Mouse (Mus musculus): ENCODE measurements around the gene 2610042L04Rik. TPM values are rescaled to one million over a fixed set of nuclear protein-coding genes. Genes with fewer than 3 reads are reported as not detected.
"Not testable (repeated sequence)": the region's sequence is repeated elsewhere in the genome, so short reads cannot be mapped to it uniquely, and the experiment has no call there.

2610042L04Rik gene
- polyA plus RNA-seq, 1 experiment from 2014 or later: 7.9 TPM

GRCm38 (mm10) chr14:4398624-4399023 lies 64.1 kb downstream of the 2610042L04Rik start:
- H3K36me3 ChIP-seq (ENCODE audit: control insufficient read depth, insufficient read depth, low read length); H3K4me3 ChIP-seq (ENCODE audit: low read length); H3K4me2 ChIP-seq (ENCODE audit: low read length); H3K27me3 ChIP-seq (replicated peaks; ENCODE audit: control insufficient read depth, insufficient read depth, low read length); H3K27ac ChIP-seq (ENCODE audit: low read depth, low read length); H3K9ac ChIP-seq (ENCODE audit: low read depth, low read length); H3K4me1 ChIP-seq (ENCODE audit: control insufficient read depth, insufficient read depth, low read depth, low read length); H3K9me3 ChIP-seq (ENCODE audit: control insufficient read depth, low read length); ATAC-seq: not testable (repeated sequence)

- not testable (repeated sequence) for H3K4me1 ChIP-seq (ENCODE audit: control insufficient read depth, insufficient read depth, low read depth, low read length); H3K27ac ChIP-seq (ENCODE audit: low read depth, low read length); H3K9me3 ChIP-seq (ENCODE audit: control insufficient read depth, low read length); H3K27me3 ChIP-seq (replicated peaks; ENCODE audit: control insufficient read depth, insufficient read depth, low read length); H3K4me3 ChIP-seq (ENCODE audit: low read length); H3K4me2 ChIP-seq (ENCODE audit: low read length); ATAC-seq; H3K36me3 ChIP-seq (ENCODE audit: control insufficient read depth, insufficient read depth, low read length); H3K9ac ChIP-seq (ENCODE audit: low read depth, low read length)
- WGBS: 92% methylated on average over 5 of the region's 5 CpGs
Observed at GRCm38 (mm10) chr14:4400115-4400789, 65.7 kb downstream of the 2610042L04Rik start.

GRCm38 (mm10) chr14:4401245-4401644 lies 66.7 kb downstream of the 2610042L04Rik start:
- not testable (repeated sequence) for H3K36me3 ChIP-seq (ENCODE audit: control insufficient read depth, insufficient read depth, low read length); H3K27ac ChIP-seq (ENCODE audit: low read depth, low read length); H3K4me1 ChIP-seq (ENCODE audit: control insufficient read depth, insufficient read depth, low read depth, low read length); H3K9ac ChIP-seq (ENCODE audit: low read depth, low read length); H3K4me2 ChIP-seq (ENCODE audit: low read length); H3K4me3 ChIP-seq (ENCODE audit: low read length); H3K27me3 ChIP-seq (replicated peaks; ENCODE audit: control insufficient read depth, insufficient read depth, low read length); H3K9me3 ChIP-seq (ENCODE audit: control insufficient read depth, low read length); ATAC-seq
- 76% methylated on average over 4 of the region's 5 CpGs for WGBS

GRCm38 (mm10) chr14:4403840-4404239 lies 69.3 kb downstream of the 2610042L04Rik start:
- H3K4me2 ChIP-seq (ENCODE audit: low read length); H3K9ac ChIP-seq (ENCODE audit: low read depth, low read length); ATAC-seq; H3K27me3 ChIP-seq (replicated peaks; ENCODE audit: control insufficient read depth, insufficient read depth, low read length); H3K4me3 ChIP-seq (ENCODE audit: low read length); H3K27ac ChIP-seq (ENCODE audit: low read depth, low read length); H3K9me3 ChIP-seq (ENCODE audit: control insufficient read depth, low read length); H3K36me3 ChIP-seq (ENCODE audit: control insufficient read depth, insufficient read depth, low read length); H3K4me1 ChIP-seq (ENCODE audit: control insufficient read depth, insufficient read depth, low read depth, low read length): not testable (repeated sequence)

Other genes with a start within 250 kb of the 2610042L04Rik start
- gene Gm8108, start 224.2 kb upstream of the 2610042L04Rik start, polyA plus RNA-seq (2015; fragmentation: Nextera tagmentation; extraction: Ambion mirVana): 4.3 and 6.0 TPM in 2 replicates
- not detected in 2 replicates for gene Gm3127, start 169.7 kb upstream of the 2610042L04Rik start, polyA plus RNA-seq (2015; fragmentation: Nextera tagmentation; extraction: Ambion mirVana)
- gene Gm2974, start 152.2 kb upstream of the 2610042L04Rik start, polyA plus RNA-seq (2015; fragmentation: Nextera tagmentation; extraction: Ambion mirVana): 9.4 and 11.4 TPM in 2 replicates
- not detected in 2 replicates for gene Gm3138, start 85.1 kb upstream of the 2610042L04Rik start, polyA plus RNA-seq (2015; fragmentation: Nextera tagmentation; extraction: Ambion mirVana)
- not detected in 2 replicates for gene Gm3149, start 17.5 kb upstream of the 2610042L04Rik start, polyA plus RNA-seq (2015; fragmentation: Nextera tagmentation; extraction: Ambion mirVana)
- gene Gm3159, start 62.8 kb downstream of the 2610042L04Rik start, polyA plus RNA-seq (2015; fragmentation: Nextera tagmentation; extraction: Ambion mirVana): not detected in 2 replicates
- gene Gm3164, start 80.7 kb downstream of the 2610042L04Rik start, polyA plus RNA-seq (2015; fragmentation: Nextera tagmentation; extraction: Ambion mirVana): 6.0 and 7.4 TPM in 2 replicates
- 1.4 and 3.6 TPM in 2 replicates for gene Gm3173, start 96.2 kb downstream of the 2610042L04Rik start, polyA plus RNA-seq (2015; fragmentation: Nextera tagmentation; extraction: Ambion mirVana)
- not detected in 2 replicates for gene Gm3182, start 147.0 kb downstream of the 2610042L04Rik start, polyA plus RNA-seq (2015; fragmentation: Nextera tagmentation; extraction: Ambion mirVana)
- gene Gm3047, start 220.6 kb downstream of the 2610042L04Rik start, polyA plus RNA-seq (2015; fragmentation: Nextera tagmentation; extraction: Ambion mirVana): not detected in 2 replicates